Mouse (Mus musculus) kidney, postnatal 10 days (tissue): Measurements from ENCODE around the gene Ninl.
"Not testable (repeated sequence)": the region's sequence is repeated elsewhere in the genome, so short reads cannot be mapped to it uniquely, and the experiment has no call there.

Experiments
- DNase-seq: peaks from one replicate; pipeline ENCODE4 v3.0.0; 2021; ENCODE audit warnings: mixed read lengths

Ninl gene

GRCm38 (mm10) chr2:150947880-150948611, 91.1 kb downstream of the Ninl start:
- not testable (repeated sequence) for DNase-seq

- DNase-seq = peak; percentile 34
Measured at GRCm38 (mm10) chr2:150947341-150947740, 91.8 kb downstream of the Ninl start.

GRCm38 (mm10) chr2:150944017-150944416, 95.2 kb downstream of the Ninl start:
- DNase-seq = no peak

- no peak for DNase-seq
Measured at GRCm38 (mm10) chr2:150934659-150935058, 104.5 kb downstream of the Ninl start.

- no peak for DNase-seq
Measured at GRCm38 (mm10) chr2:150933482-150933881, 105.7 kb downstream of the Ninl start.

- no peak for DNase-seq
Measured at GRCm38 (mm10) chr2:150930806-150931205, 108.4 kb downstream of the Ninl start.

GRCm38 (mm10) chr2:150929156-150929555, 110.0 kb downstream of the Ninl start:
- no peak for DNase-seq

- peak; percentile 37 for DNase-seq
Measured at GRCm38 (mm10) chr2:150927038-150927720, 112.0 kb downstream of the Ninl start.

- DNase-seq = no peak
Measured at GRCm38 (mm10) chr2:150923505-150923904, 115.7 kb downstream of the Ninl start.

GRCm38 (mm10) chr2:150923026-150923425, 116.2 kb downstream of the Ninl start:
- no peak for DNase-seq

- no peak for DNase-seq
Measured at GRCm38 (mm10) chr2:150922165-150922564, 117.0 kb downstream of the Ninl start.

GRCm38 (mm10) chr2:150921697-150922096, 117.5 kb downstream of the Ninl start:
- no peak for DNase-seq

- no peak for DNase-seq
Measured at GRCm38 (mm10) chr2:150920543-150920942, 118.6 kb downstream of the Ninl start.

- no peak for DNase-seq
Measured at GRCm38 (mm10) chr2:150918720-150919119, 120.5 kb downstream of the Ninl start.

GRCm38 (mm10) chr2:150915786-150916185, 123.4 kb downstream of the Ninl start:
- no peak for DNase-seq

GRCm38 (mm10) chr2:150914781-150915515, 124.2 kb downstream of the Ninl start:
- DNase-seq = no peak

GRCm38 (mm10) chr2:150910295-150910881, 128.8 kb downstream of the Ninl start:
- no peak for DNase-seq

GRCm38 (mm10) chr2:150909429-150910039, 129.6 kb downstream of the Ninl start:
- peak; percentile 97 for DNase-seq

GRCm38 (mm10) chr2:150908881-150909280, 130.3 kb downstream of the Ninl start:
- not testable (repeated sequence) for DNase-seq

- DNase-seq = no peak
Measured at GRCm38 (mm10) chr2:150904936-150905450, 134.2 kb downstream of the Ninl start, which contains the start of gene Gins1. Gene Gins1 (plus strand): TSS chr2:150905400.

- peak; percentile 99 for DNase-seq
Measured at GRCm38 (mm10) chr2:150904272-150904935, 134.8 kb downstream of the Ninl start, which contains the start of gene Abhd12. Gene Abhd12 (minus strand): TSS chr2:150904741.

GRCm38 (mm10) chr2:150902347-150902746, 136.8 kb downstream of the Ninl start:
- no peak for DNase-seq
